Mouse (Mus musculus) layer of hippocampus, adult 2 months (tissue): ENCODE measurements around the gene Zfp362. TPM values are rescaled to one million over a fixed set of nuclear protein-coding genes. Genes with fewer than 3 reads are reported as not detected.

Experiments used
- DNase-seq, 2 experiments: peaks; one replicate each; pipeline ENCODE4 v3.0.0; 2022; ENCODE audit warnings: low spot score in 2 of 2
- H3K27ac ChIP-seq: fragments of 200-600 bp; 2 replicates; pipeline ENCODE4 v1.8.1; 2022
- H3K4me3 ChIP-seq: fragments of 200-600 bp; 2 replicates; pipeline ENCODE4 v1.8.1; 2022; ENCODE audit warnings: mild to moderate bottlenecking
- CTCF ChIP-seq: fragments of 200-600 bp; conservative IDR thresholded peaks from 2 replicates; pipeline ENCODE4 v1.8.1; 2022; ENCODE audit warnings: antibody characterized with exemption, mild to moderate bottlenecking, moderate library complexity
- total RNA-seq, 2 experiments: library from RNA; stranded (reverse); gene quantifications; 2 replicates each; pipeline ENCODE4 v1.2.3; 2021

Gene Zfp362
- total RNA-seq, 2 experiments from 2014 or later: 25.8 to 26.8 TPM

GRCm38 (mm10) chr4:128820568-128820967, 14.7 kb upstream of the Zfp362 start:
- no peak overlapping the region for H3K27ac ChIP-seq
- TF ChIP-seq CTCF: no peak
- no peak for DNase-seq
- H3K4me3 ChIP-seq: no peak overlapping the region

GRCm38 (mm10) chr4:128817011-128817410, 11.2 kb upstream of the Zfp362 start:
- no peak for DNase-seq
- no peak overlapping the region for H3K4me3 ChIP-seq
- TF ChIP-seq CTCF: no peak
- H3K27ac ChIP-seq: no peak overlapping the region

GRCm38 (mm10) chr4:128811382-128812056, 5.7 kb upstream of the Zfp362 start:
- peak; percentile 60 for TF ChIP-seq CTCF

GRCm38 (mm10) chr4:128806827-128807179, 958 bp upstream of the Zfp362 start:
- DNase-seq: peak in 1 of 2 experiments; percentile 30
- peak overlapping the region; percentile 64 for H3K4me3 ChIP-seq
- H3K27ac ChIP-seq: peak overlapping the region; percentile 88
- no peak for TF ChIP-seq CTCF

More at GRCm38 (mm10) chr4:128811382-128812056, 5.7 kb upstream of the Zfp362 start:
- H3K27ac ChIP-seq: peak overlapping the region; percentile 80
- H3K4me3 ChIP-seq: peak overlapping the region; percentile 79
- DNase-seq: peak; percentile 81 to 92

- peak overlapping the region; percentile 96 for H3K27ac ChIP-seq
- H3K4me3 ChIP-seq: peak overlapping the region; percentile 96
- TF ChIP-seq CTCF: no peak
- no peak for DNase-seq
These were observed 449 bp downstream of the Zfp362 start for GRCm38 (mm10) chr4:128805150-128806042.

GRCm38 (mm10) chr4:128804426-128805149, 1.3 kb downstream of the Zfp362 start:
- no peak for TF ChIP-seq CTCF
- peak overlapping the region; percentile 48 for H3K27ac ChIP-seq

GRCm38 (mm10) chr4:128803569-128803968, 2.3 kb downstream of the Zfp362 start:
- Histone ChIP-seq H3K4me3 (no peak overlapping the region), H3K27ac (no peak overlapping the region)
- no peak for TF ChIP-seq CTCF
- DNase-seq: no peak

More at GRCm38 (mm10) chr4:128804426-128805149, 1.3 kb downstream of the Zfp362 start:
- no peak for DNase-seq
- peak overlapping the region; percentile 96 for H3K4me3 ChIP-seq

GRCm38 (mm10) chr4:128801675-128802465, 4.0 kb downstream of the Zfp362 start:
- no peak for TF ChIP-seq CTCF
- H3K27ac ChIP-seq: no peak overlapping the region
- no peak for DNase-seq
- no peak overlapping the region for H3K4me3 ChIP-seq

GRCm38 (mm10) chr4:128796788-128797187, 9.1 kb downstream of the Zfp362 start:
- no peak for DNase-seq
- Histone ChIP-seq H3K4me3 (no peak overlapping the region), H3K27ac (no peak overlapping the region)
- no peak for TF ChIP-seq CTCF

- Histone ChIP-seq H3K4me3 (no peak overlapping the region), H3K27ac (no peak overlapping the region)
- no peak for TF ChIP-seq CTCF
- no peak for DNase-seq
These were observed 10.2 kb downstream of the Zfp362 start for GRCm38 (mm10) chr4:128795596-128795995.

GRCm38 (mm10) chr4:128794198-128794597, 11.6 kb downstream of the Zfp362 start:
- no peak overlapping the region for H3K27ac ChIP-seq
- no peak for TF ChIP-seq CTCF
- H3K4me3 ChIP-seq: no peak overlapping the region
- no peak for DNase-seq

- no peak overlapping the region for H3K27ac ChIP-seq
- H3K4me3 ChIP-seq: no peak overlapping the region
- DNase-seq: no peak
- TF ChIP-seq CTCF: no peak
These were observed 12.1 kb downstream of the Zfp362 start for GRCm38 (mm10) chr4:128793710-128794109.
